Mouse (Mus musculus): ENCODE results near the gene Rab27a. TPM values are rescaled to one million over a fixed set of nuclear protein-coding genes. Genes with fewer than 3 reads are reported as not detected.
A peak's percentile ranks its signal among the peaks of the same experiment; 100 is the strongest.
"Not testable (repeated sequence)": the region's sequence is repeated elsewhere in the genome, so short reads cannot be mapped to it uniquely, and the experiment has no call there.

Gene Rab27a
- polyA plus RNA-seq, 1 experiment from 2014 or later = 4.6 TPM

- H3K4me1 ChIP-seq (ENCODE audit: control insufficient read depth, insufficient read depth, low read depth, low read length) = peaks cover 10% of the 10 kb centered on the region
- no peaks in the 10 kb centered on the region; the same call in 1 of the 2 replicates for H3K27me3 ChIP-seq (replicated peaks; ENCODE audit: control insufficient read depth, insufficient read depth, low read length)
- peak; percentile 99 for ATAC-seq
- H3K27ac ChIP-seq (ENCODE audit: low read depth, low read length) = peak within 1 kb of the TSS; percentile 79
- H3K9me3 ChIP-seq (ENCODE audit: control insufficient read depth, low read length) = no peaks in the 10 kb centered on the region
- H3K4me3 ChIP-seq (ENCODE audit: low read length) = peak within 1 kb of the TSS; percentile 91
- H3K4me2 ChIP-seq (ENCODE audit: low read length) = peak within 1 kb of the TSS; percentile 93
- H3K36me3 ChIP-seq (ENCODE audit: control insufficient read depth, insufficient read depth, low read length) = peaks cover 16% of the 10 kb centered on the region
- under 1% methylated on average over 64 of the region's 64 CpGs for WGBS
- H3K9ac ChIP-seq (ENCODE audit: low read depth, low read length) = peak within 1 kb of the TSS; percentile 79
Observed at GRCm38 (mm10) chr9:73112919-73113906, 68.6 kb downstream of the Rab27a start, which contains the start of gene Rsl24d1. Rsl24d1 (plus strand) TSS chr9:73113426.

- peaks cover 10% of the 10 kb centered on the region for H3K4me1 ChIP-seq (ENCODE audit: control insufficient read depth, insufficient read depth, low read depth, low read length)
- H3K4me2 ChIP-seq (ENCODE audit: low read length); H3K9ac ChIP-seq (ENCODE audit: low read depth, low read length); H3K27ac ChIP-seq (ENCODE audit: low read depth, low read length); ATAC-seq; H3K4me3 ChIP-seq (ENCODE audit: low read length); H3K27me3 ChIP-seq (replicated peaks; ENCODE audit: control insufficient read depth, insufficient read depth, low read length); H3K9me3 ChIP-seq (ENCODE audit: control insufficient read depth, low read length): not testable (repeated sequence)
- peaks cover 33% of the 10 kb centered on the region for H3K36me3 ChIP-seq (ENCODE audit: control insufficient read depth, insufficient read depth, low read length)
- 78% methylated on average over 6 of the region's 6 CpGs for WGBS
Observed at GRCm38 (mm10) chr9:73116704-73117103, 72.0 kb downstream of the Rab27a start.

GRCm38 (mm10) chr9:73118012-73118411, 73.4 kb downstream of the Rab27a start:
- Histone ChIP-seq H3K4me3 (ENCODE audit: low read length) (no peak overlapping the region), H3K9me3 (ENCODE audit: control insufficient read depth, low read length) (no peaks in the 10 kb centered on the region), H3K27ac (ENCODE audit: low read depth, low read length) (no peak overlapping the region), H3K36me3 (ENCODE audit: control insufficient read depth, insufficient read depth, low read length) (peaks cover 34% of the 10 kb centered on the region), H3K4me1 (ENCODE audit: control insufficient read depth, insufficient read depth, low read depth, low read length) (peaks cover 10% of the 10 kb centered on the region), H3K27me3 (replicated peaks; ENCODE audit: control insufficient read depth, insufficient read depth, low read length) (no peaks in the 10 kb centered on the region), H3K4me2 (ENCODE audit: low read length) (no peak overlapping the region), H3K9ac (ENCODE audit: low read depth, low read length) (no peak overlapping the region)
- 92% methylated on average over 4 of the region's 4 CpGs for WGBS
- no peak for ATAC-seq

DNA sequence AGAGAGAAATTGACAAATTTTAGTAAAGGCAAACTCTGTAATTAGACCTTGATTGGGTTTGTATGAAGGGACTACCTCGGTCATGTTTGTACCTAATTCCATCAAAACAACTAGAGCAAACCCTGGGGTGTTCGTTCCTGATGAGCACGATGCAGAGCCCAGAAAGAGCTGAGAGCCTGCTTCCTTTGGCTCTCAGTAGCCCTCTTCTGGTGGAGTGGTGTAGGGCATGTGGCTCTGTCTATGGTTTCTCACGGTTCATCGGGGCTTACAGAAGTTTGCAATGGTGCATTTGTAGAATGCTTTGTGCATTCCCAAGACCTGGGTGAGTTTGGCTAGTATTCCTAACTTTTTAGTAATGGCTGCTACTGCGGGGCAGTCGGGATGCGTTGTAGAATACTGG, 77.1 kb downstream of the Rab27a start:
- H3K27ac ChIP-seq (ENCODE audit: low read depth, low read length) = no peak overlapping the region
- no peaks in the 10 kb centered on the region for H3K4me1 ChIP-seq (ENCODE audit: control insufficient read depth, insufficient read depth, low read depth, low read length)
- H3K9me3 ChIP-seq (ENCODE audit: control insufficient read depth, low read length) = no peaks in the 10 kb centered on the region
- peaks cover 49% of the 10 kb centered on the region for H3K36me3 ChIP-seq (ENCODE audit: control insufficient read depth, insufficient read depth, low read length)
- no peak overlapping the region for H3K4me2 ChIP-seq (ENCODE audit: low read length)
- no peak for ATAC-seq
- no peak overlapping the region for H3K9ac ChIP-seq (ENCODE audit: low read depth, low read length)
- H3K27me3 ChIP-seq (replicated peaks; ENCODE audit: control insufficient read depth, insufficient read depth, low read length) = no peaks in the 10 kb centered on the region
- no peak overlapping the region for H3K4me3 ChIP-seq (ENCODE audit: low read length)
- 73% methylated on average over 8 of the region's 8 CpGs for WGBS

DNA sequence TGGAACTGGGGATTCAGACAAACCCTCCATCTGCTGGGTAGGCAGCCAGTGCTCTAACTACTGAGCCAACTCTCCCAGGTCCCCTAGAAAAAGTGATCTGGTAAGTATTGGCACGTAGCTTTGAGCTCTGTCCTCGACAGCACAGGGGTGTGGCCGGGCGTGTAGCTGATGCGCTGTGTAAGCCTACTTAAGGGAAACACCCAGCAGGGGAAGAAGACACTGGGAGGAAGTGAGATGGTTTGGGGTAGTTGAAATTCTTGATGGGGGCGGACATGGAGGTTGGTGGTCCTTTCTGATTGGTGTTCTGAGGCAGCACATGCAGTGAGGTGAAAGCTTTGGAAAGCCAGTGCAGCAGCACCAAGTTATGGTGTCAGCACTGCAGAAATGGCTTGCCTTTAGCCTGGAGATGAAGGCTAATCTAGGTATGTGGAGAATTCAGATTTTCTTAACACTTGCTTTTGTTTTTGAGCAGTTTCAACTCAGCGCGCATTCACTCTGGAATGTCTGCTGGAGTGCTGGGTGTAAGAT, 80.5 kb downstream of the Rab27a start:
- Histone ChIP-seq H3K4me1 (ENCODE audit: control insufficient read depth, insufficient read depth, low read depth, low read length) (no peaks in the 10 kb centered on the region), H3K27me3 (replicated peaks; ENCODE audit: control insufficient read depth, insufficient read depth, low read length) (no peaks in the 10 kb centered on the region), H3K4me2 (ENCODE audit: low read length) (no peak overlapping the region), H3K27ac (ENCODE audit: low read depth, low read length) (no peak overlapping the region), H3K36me3 (ENCODE audit: control insufficient read depth, insufficient read depth, low read length) (peaks cover 50% of the 10 kb centered on the region), H3K9ac (ENCODE audit: low read depth, low read length) (no peak overlapping the region), H3K4me3 (ENCODE audit: low read length) (no peak overlapping the region), H3K9me3 (ENCODE audit: control insufficient read depth, low read length) (no peaks in the 10 kb centered on the region)
- ATAC-seq = no peak
- 93% methylated on average over 8 of the region's 8 CpGs for WGBS

DNA sequence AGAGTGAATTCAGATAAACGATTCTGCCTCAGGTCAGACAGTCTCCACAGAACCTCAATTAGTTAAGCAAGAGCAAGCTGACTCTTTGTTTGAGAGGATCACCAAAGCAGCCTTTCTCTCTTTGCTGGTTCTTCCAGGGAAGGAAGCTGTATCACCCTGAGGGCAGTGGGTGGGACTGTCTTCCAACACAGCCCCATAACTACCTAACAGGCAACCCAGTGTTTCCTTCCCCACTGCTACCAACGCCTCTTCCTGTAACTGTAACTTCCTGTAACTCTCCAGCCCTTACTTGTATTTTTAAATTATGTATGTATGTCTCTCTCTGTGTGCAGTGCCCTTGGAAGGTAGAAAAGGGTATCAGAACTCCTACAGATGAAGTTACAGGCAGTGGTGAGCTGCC, 82.8 kb downstream of the Rab27a start:
- H3K4me3 ChIP-seq (ENCODE audit: low read length) = no peak overlapping the region
- no peak overlapping the region for H3K9ac ChIP-seq (ENCODE audit: low read depth, low read length)
- H3K9me3 ChIP-seq (ENCODE audit: control insufficient read depth, low read length) = no peaks in the 10 kb centered on the region
- no peaks in the 10 kb centered on the region for H3K27me3 ChIP-seq (replicated peaks; ENCODE audit: control insufficient read depth, insufficient read depth, low read length)
- ATAC-seq = no peak
- no peaks in the 10 kb centered on the region for H3K4me1 ChIP-seq (ENCODE audit: control insufficient read depth, insufficient read depth, low read depth, low read length)
- 91% methylated on average over 2 of the region's 2 CpGs for WGBS
- no peak overlapping the region for H3K4me2 ChIP-seq (ENCODE audit: low read length)
- H3K36me3 ChIP-seq (ENCODE audit: control insufficient read depth, insufficient read depth, low read length) = peaks cover 36% of the 10 kb centered on the region
- no peak overlapping the region for H3K27ac ChIP-seq (ENCODE audit: low read depth, low read length)

DNA sequence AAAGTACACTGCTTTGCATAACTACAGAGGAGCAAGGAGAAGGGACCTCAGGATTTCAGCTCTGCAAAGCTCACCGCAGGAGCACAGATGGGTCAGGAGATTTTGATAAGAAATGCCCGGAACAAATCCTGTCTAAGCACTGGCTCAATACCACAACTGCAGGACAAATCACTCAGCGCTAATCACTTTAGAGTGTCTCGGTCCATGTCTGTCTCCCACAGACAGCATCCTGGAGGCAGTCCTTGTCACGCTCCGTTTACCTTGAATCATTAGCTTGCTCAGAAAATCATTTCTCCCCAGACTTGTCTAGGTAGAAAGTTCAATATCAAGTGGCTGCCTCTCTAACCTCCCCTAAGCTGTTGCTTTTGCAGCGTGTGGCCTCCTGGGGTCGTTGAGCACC, 85.2 kb downstream of the Rab27a start:
- Histone ChIP-seq H3K36me3 (ENCODE audit: control insufficient read depth, insufficient read depth, low read length) (peaks cover 22% of the 10 kb centered on the region), H3K4me1 (ENCODE audit: control insufficient read depth, insufficient read depth, low read depth, low read length) (no peaks in the 10 kb centered on the region), H3K9ac (ENCODE audit: low read depth, low read length) (no peak overlapping the region), H3K4me3 (ENCODE audit: low read length) (no peak overlapping the region), H3K4me2 (ENCODE audit: low read length) (no peak overlapping the region), H3K27ac (ENCODE audit: low read depth, low read length) (no peak overlapping the region), H3K27me3 (replicated peaks; ENCODE audit: control insufficient read depth, insufficient read depth, low read length) (no peaks in the 10 kb centered on the region), H3K9me3 (ENCODE audit: control insufficient read depth, low read length) (no peaks in the 10 kb centered on the region)
- 75% methylated on average over 8 of the region's 8 CpGs for WGBS
- no peak for ATAC-seq

DNA sequence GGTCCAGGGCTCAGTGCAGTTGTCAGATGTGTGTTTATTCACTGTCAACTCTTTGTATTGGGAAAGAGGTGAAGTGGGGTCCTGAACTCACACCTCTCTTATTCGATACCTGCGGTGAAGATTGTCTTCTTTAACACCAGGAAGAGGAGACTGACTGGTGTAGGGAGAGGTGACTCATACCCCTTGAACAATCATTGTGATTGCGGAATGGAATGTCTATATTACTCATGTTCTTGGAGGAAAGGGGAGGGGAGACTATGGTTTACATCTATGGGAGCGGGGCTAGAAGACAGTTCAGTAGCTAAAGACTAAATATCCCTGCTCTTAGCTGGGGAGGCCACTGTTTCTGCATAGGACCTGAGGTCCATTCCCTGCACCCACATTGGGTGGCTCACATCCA, 85.9 kb downstream of the Rab27a start:
- Histone ChIP-seq H3K4me3 (ENCODE audit: low read length) (no peak overlapping the region), H3K4me2 (ENCODE audit: low read length) (no peak overlapping the region), H3K9me3 (ENCODE audit: control insufficient read depth, low read length) (no peaks in the 10 kb centered on the region), H3K4me1 (ENCODE audit: control insufficient read depth, insufficient read depth, low read depth, low read length) (no peaks in the 10 kb centered on the region), H3K27me3 (replicated peaks; ENCODE audit: control insufficient read depth, insufficient read depth, low read length) (no peaks in the 10 kb centered on the region), H3K27ac (ENCODE audit: low read depth, low read length) (no peak overlapping the region), H3K36me3 (ENCODE audit: control insufficient read depth, insufficient read depth, low read length) (peaks cover 16% of the 10 kb centered on the region), H3K9ac (ENCODE audit: low read depth, low read length) (no peak overlapping the region)
- 95% methylated on average over 4 of the region's 4 CpGs for WGBS
- no peak for ATAC-seq

GRCm38 (mm10) chr9:73137341-73137886, 92.8 kb downstream of the Rab27a start:
- H3K9ac ChIP-seq (ENCODE audit: low read depth, low read length) = no peak overlapping the region
- no peaks in the 10 kb centered on the region for H3K36me3 ChIP-seq (ENCODE audit: control insufficient read depth, insufficient read depth, low read length)
- ATAC-seq = no peak
- no peaks in the 10 kb centered on the region for H3K4me1 ChIP-seq (ENCODE audit: control insufficient read depth, insufficient read depth, low read depth, low read length)
- no peaks in the 10 kb centered on the region for H3K9me3 ChIP-seq (ENCODE audit: control insufficient read depth, low read length)
- H3K27ac ChIP-seq (ENCODE audit: low read depth, low read length) = no peak overlapping the region
- WGBS = 73% methylated on average over 11 of the region's 11 CpGs
- no peak overlapping the region for H3K4me2 ChIP-seq (ENCODE audit: low read length)
- H3K4me3 ChIP-seq (ENCODE audit: low read length) = no peak overlapping the region
- no peaks in the 10 kb centered on the region for H3K27me3 ChIP-seq (replicated peaks; ENCODE audit: control insufficient read depth, insufficient read depth, low read length)

Data from hindbrain, embryonic 16.5 days (tissue).